Mouse (Mus musculus) adrenal gland, postnatal 36 days (tissue): ENCODE measurements around the gene Prdm4. TPM values are rescaled to one million over a fixed set of nuclear protein-coding genes. Genes with fewer than 3 reads are reported as not detected.

Source experiments
- DNase-seq, 2 experiments: peaks; one replicate each; pipeline ENCODE4 v3.0.0; 2021; ENCODE audit warnings: mixed read lengths in 1 of 2
- total RNA-seq, 2 experiments: library from RNA; stranded (reverse); gene quantifications; 2 replicates each; pipeline ENCODE4 v1.2.3; 2021

The Prdm4 gene
- total RNA-seq, 2 experiments from 2014 or later: 14.6 to 16.2 TPM

- DNase-seq: peak; percentile 94 to 96
Measured at GRCm38 (mm10) chr10:85871698-85872478, 45.1 kb downstream of the Prdm4 start.

- no peak for DNase-seq
Measured at GRCm38 (mm10) chr10:85846105-85846862, 70.7 kb downstream of the Prdm4 start.

Other genes with a start within 250 kb of the Prdm4 start
- 10 to 100 TPM; 20.9 to 22.9 TPM for gene Pwp1, start 87.6 kb downstream of the Prdm4 start, total RNA-seq
- gene Ascl4, start 10.5 kb upstream of the Prdm4 start, total RNA-seq: not detected
- 100 to 1,000 TPM; 122 to 125 TPM for gene Rtcb, start 40.7 kb upstream of the Prdm4 start, total RNA-seq
- gene Bpifc, start 94.8 kb upstream of the Prdm4 start, total RNA-seq: 1 to 10 TPM in 1 of 2 experiments, under 1 TPM in 1; 0.13 to 1.2 TPM
- 10 to 100 TPM; 20.8 to 28.0 TPM for gene Fbxo7, start 104.8 kb upstream of the Prdm4 start, total RNA-seq